Comparison of ENCODE assay signal across 20 mouse cellular contexts in the genomic region with DNA sequence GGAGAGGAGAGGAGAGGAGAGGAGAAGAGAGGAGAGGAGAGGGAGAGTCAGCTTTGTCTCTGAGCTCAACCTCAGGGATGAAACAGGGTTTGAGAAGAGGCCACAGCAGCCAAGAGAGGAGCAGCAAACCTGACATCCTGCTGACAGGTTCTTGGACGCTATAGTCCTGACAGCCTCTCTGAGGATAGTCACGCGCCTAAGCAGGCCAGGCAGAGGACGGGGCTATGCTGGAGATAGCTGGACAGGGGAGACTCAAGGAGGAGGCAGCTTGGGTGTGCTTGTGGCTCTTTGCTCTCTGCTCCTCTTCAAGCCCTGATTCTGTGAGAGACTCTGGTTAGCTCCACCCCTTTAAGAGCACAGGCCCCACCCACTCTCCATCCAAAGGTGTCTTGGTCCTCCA. TPM values are rescaled to one million over a fixed set of nuclear protein-coding genes. Genes with fewer than 3 reads are reported as not detected.
DNase-seq lines count a peak whose midpoint lies in the region; ATAC-seq lines count a peak whose summit lies in the region.
"Had no signal": no experiment of that assay in that cellular context is flagged by ENCODE, and none has a peak within 500 bp of the region (broad histone marks: within the 10 kb centered on the region; RNA-seq: fewer than 3 reads in every experiment).

No protein-coding gene starts in this region.

- WGBS in heart, embryonic 10.5 days: 17% methylated on average over 4 of the region's 4 CpGs
- 17% methylated on average over 4 of the region's 4 CpGs for WGBS in heart, embryonic 16.5 days

- H3K27ac ChIP-seq in heart, embryonic 10.5 days: no peak overlapping the region
- H3K27ac ChIP-seq in heart, embryonic 16.5 days (ENCODE audit: low read length): no peak overlapping the region
- H3K27ac ChIP-seq: embryonic facial prominence, embryonic 13.5 days; forebrain, embryonic 12.5 days; heart, embryonic 15.5 days; hindbrain, embryonic 13.5 days had no signal

- no peaks in the 10 kb centered on the region for H3K9me3 ChIP-seq in heart, embryonic 10.5 days
- no peaks in the 10 kb centered on the region for H3K9me3 ChIP-seq in heart, embryonic 16.5 days (replicated peaks; ENCODE audit: control insufficient read depth, low read length)
- H3K9me3 ChIP-seq: embryonic facial prominence, embryonic 13.5 days; heart, embryonic 15.5 days; hindbrain, embryonic 13.5 days had no signal

- no peak overlapping the region for H3K9ac ChIP-seq in heart, embryonic 16.5 days (ENCODE audit: low read length)
- H3K9ac ChIP-seq: embryonic facial prominence, embryonic 13.5 days; forebrain, embryonic 12.5 days; heart, embryonic 15.5 days; hindbrain, embryonic 13.5 days had no signal

- peaks cover 15% of the 10 kb centered on the region for H3K4me1 ChIP-seq in heart, embryonic 10.5 days
- H3K4me1 ChIP-seq in heart, embryonic 16.5 days (ENCODE audit: control insufficient read depth, insufficient read depth, low read length): 0 out of 2 replicates have a peak, but pooled peaks cover 2% of the 10 kb centered on the region
- H3K4me1 ChIP-seq: embryonic facial prominence, embryonic 13.5 days; forebrain, embryonic 12.5 days had no signal

- peak; percentile 41 to 52 for DNase-seq in heart, adult 18-20 months
- no peak for DNase-seq in heart, embryonic 10.5 days (ENCODE audit: low spot score)
- peak; percentile 29 for DNase-seq in NIH3T3 (ENCODE audit: low read depth)
- DNase-seq in heart, adult 9 months (ENCODE audit: low spot score in 2 of 2): peak; percentile 4 to 16
- DNase-seq in gastrocnemius, adult 18-20 months (ENCODE audit: low spot score): no peak
- DNase-seq: adrenal gland, postnatal 14 days; cerebellum, adult 8-10 months; cerebellum, postnatal 25 days; gastrocnemius, postnatal 14 days; kidney, adult 8-10 months had no signal

- H3K36me3 ChIP-seq in heart, embryonic 10.5 days: no peaks in the 10 kb centered on the region
- H3K36me3 ChIP-seq in heart, embryonic 16.5 days (ENCODE audit: control insufficient read depth, insufficient read depth): no peaks in the 10 kb centered on the region
- H3K36me3 ChIP-seq: embryonic facial prominence, embryonic 13.5 days; forebrain, embryonic 12.5 days; heart, embryonic 15.5 days; hindbrain, embryonic 13.5 days had no signal

- ATAC-seq in heart, embryonic 16.5 days (replicated peaks; ENCODE audit: extremely low read depth, insufficient read depth, low FRiP score): peak; percentile 70
- no peak for ATAC-seq in inflammation-experienced regulatory T-cells, adult 6 months
- ATAC-seq: activated CD4-positive, CD25-positive, alpha-beta regulatory T cell, adult 4 months; forebrain, embryonic 16.5 days; intestine, postnatal 0 days had no signal

- H3K4me3 ChIP-seq in heart, embryonic 10.5 days: no peak overlapping the region
- no peak overlapping the region for H3K4me3 ChIP-seq in heart, embryonic 16.5 days (ENCODE audit: low read length)
- H3K4me3 ChIP-seq: embryonic facial prominence, embryonic 13.5 days; forebrain, embryonic 12.5 days; heart, embryonic 15.5 days; hindbrain, embryonic 13.5 days had no signal

- peaks cover 5% of the 10 kb centered on the region; the same call in 1 of the 2 replicates for H3K27me3 ChIP-seq in heart, embryonic 10.5 days (ENCODE audit: insufficient read depth, poor library complexity, severe bottlenecking)
- H3K27me3 ChIP-seq in heart, embryonic 16.5 days (ENCODE audit: control insufficient read depth, insufficient read depth, low read length): no peaks in the 10 kb centered on the region
- H3K27me3 ChIP-seq: embryonic facial prominence, embryonic 13.5 days; hindbrain, embryonic 13.5 days had no signal

- H3K4me2 ChIP-seq in heart, embryonic 16.5 days (ENCODE audit: low read depth, low read length): no peak overlapping the region
- H3K4me2 ChIP-seq: embryonic facial prominence, embryonic 13.5 days; forebrain, embryonic 12.5 days; heart, embryonic 15.5 days; hindbrain, embryonic 13.5 days had no signal

RNA-seq across cellular contexts. Expression of gene Acan, which starts 14.9 kb away (rescaled TPM):
- total RNA-seq in heart, adult 18-20 months (2021): under 1 TPM; 0.10 to 0.28 TPM
- polyA plus RNA-seq in heart, embryonic 10.5 days (2016; fragmentation: Nextera tagmentation; extraction: Ambion mirVana): 0.34 and 0.43 TPM in 2 replicates
- polyA plus RNA-seq in heart, embryonic 16.5 days (2015; fragmentation: Nextera tagmentation; extraction: Ambion mirVana): 2.1 and 2.2 TPM in 2 replicates
- not detected for polyA plus RNA-seq in inflammation-experienced regulatory T-cells, adult 6 months (2017; shearing (Covaris generic))
- total RNA-seq in gastrocnemius, adult 18-20 months (2021): under 1 TPM in 1 of 2 experiments, not detected in 1; 0.05 TPM
- total RNA-seq: hematopoietic stem cell, adult 5-6 weeks had no signal
- polyA plus RNA-seq: activated CD4-positive, CD25-positive, alpha-beta regulatory T cell, adult 4 months; intestine, postnatal 0 days had no signal

Comparison
In these comparisons a context has a peak if more than half of its experiments do, and no peak if none do; other contexts are left out.
1. DNase-seq: peak in heart, adult 18-20 months (2 of 2), NIH3T3 (single experiment) and heart, adult 9 months (2 of 2); none in heart, embryonic 10.5 days (single experiment) and gastrocnemius, adult 18-20 months (single experiment).